Mouse (Mus musculus) hindbrain, postnatal 0 days (tissue): ENCODE measurements at regions not wholly inside any gene's neighbourhood (a gene's known extent, or its start where the extent isn't known, plus 50 kb on each side); places are given as distances from the start of the nearest gene placed in this dataset.

Source experiments
- ATAC-seq: fragments of 200-750 bp; cut with Nextera tagmentation; 2 replicates; pipeline ENCODE4 v1.8.0; 2017; ENCODE audit warnings: mild to moderate bottlenecking, moderate TSS enrichment, moderate library complexity
- DNase-seq: peaks from one replicate; pipeline ENCODE4 v3.0.0-alpha.2; 2015; ENCODE audit warnings: low spot score
- H3K27ac ChIP-seq: fragments of 300-500 bp; sonication (generic); 2 replicates; pipeline ENCODE4 v1.5.1; 2014; ENCODE audit warnings: mild to moderate bottlenecking
- H3K27me3 ChIP-seq: fragments of 300-500 bp; sonication (generic); 2 replicates; pipeline ENCODE4 v1.6.1; 2014; ENCODE audit warnings: low read length, mixed read lengths; ENCODE audit not compliant: insufficient read depth
- H3K36me3 ChIP-seq: fragments of 300-500 bp; sonication (generic); 2 replicates; pipeline ENCODE4 v1.6.1; 2014; ENCODE audit warnings: low read length, mixed read lengths; ENCODE audit not compliant: insufficient read depth
- H3K4me1 ChIP-seq: fragments of 300-500 bp; sonication (generic); 2 replicates; pipeline ENCODE4 v1.6.1; 2014; ENCODE audit warnings: antibody characterized with exemption, low read length, mixed read lengths; ENCODE audit not compliant: insufficient read depth
- H3K4me2 ChIP-seq: fragments of 300-500 bp; sonication (generic); 2 replicates; pipeline ENCODE4 v1.6.1; 2014; ENCODE audit warnings: low read depth, mild to moderate bottlenecking, low read length, moderate library complexity, mixed read lengths
- H3K4me3 ChIP-seq: fragments of 300-500 bp; sonication (generic); 2 replicates; pipeline ENCODE4 v1.5.1; 2014; ENCODE audit warnings: low read length
- H3K9ac ChIP-seq: fragments of 300-500 bp; sonication (generic); replicated peaks from 2 replicates; pipeline ENCODE4 v1.6.1; 2014; ENCODE audit warnings: mild to moderate bottlenecking, low read length, moderate library complexity, mixed read lengths
- H3K9me3 ChIP-seq: fragments of 300-500 bp; sonication (generic); 2 replicates; pipeline ENCODE4 v1.6.1; 2016; ENCODE audit warnings: low read length, mixed read lengths
- CTCF ChIP-seq: IDR thresholded peaks from 2 replicates; pipeline ENCODE4 v1.5.1; 2016; ENCODE audit warnings: antibody characterized with exemption, control low read depth, low read depth
- WGBS: fragments of 180-500 bp; shearing (Covaris S2); extraction: QIAGEN DNeasy Blood & Tissue Kit; methylation state at CpG from one replicate; pipeline ENCODE4 v1.1.7; 2014; 5-methylcytosine and 5-hydroxymethylcytosine counted together

GRCm38 (mm10) chr3:33955854-33956624 lies 63.7 kb upstream of the Fxr1 start:
- H3K9me3 ChIP-seq: no peaks in the 10 kb centered on the region
- peak; percentile 85 for DNase-seq
- H3K9ac ChIP-seq: no peak overlapping the region
- H3K4me1 ChIP-seq: no peaks in the 10 kb centered on the region; the same call in 1 of the 2 replicates
- peak overlapping the region; percentile 27 for H3K4me3 ChIP-seq
- 2% methylated on average over 19 of the region's 19 CpGs for WGBS
- ATAC-seq: peak; percentile 77
- no peaks in the 10 kb centered on the region for H3K36me3 ChIP-seq
- no peak overlapping the region for H3K27ac ChIP-seq
- H3K27me3 ChIP-seq: peaks cover 13% of the 10 kb centered on the region; the same call in 1 of the 2 replicates
- TF ChIP-seq CTCF: peak; percentile 91
- H3K4me2 ChIP-seq: peak overlapping the region; percentile 63

- Histone ChIP-seq H3K4me1 (no peaks in the 10 kb centered on the region; the same call in 1 of the 2 replicates), H3K27ac (no peak overlapping the region)
- no peak for TF ChIP-seq CTCF
Observed at GRCm38 (mm10) chr3:33956625-33957023, 63.1 kb upstream of the Fxr1 start.

GRCm38 (mm10) chr3:33957676-33958075 lies 62.1 kb upstream of the Fxr1 start:
- WGBS: 88% methylated on average over 10 of the region's 10 CpGs
- Histone ChIP-seq H3K9me3 (no peaks in the 10 kb centered on the region), H3K4me1 (no peaks in the 10 kb centered on the region; the same call in 1 of the 2 replicates), H3K27ac (no peak overlapping the region), H3K27me3 (peaks cover 13% of the 10 kb centered on the region; the same call in 1 of the 2 replicates), H3K9ac (no peak overlapping the region), H3K4me3 (no peak overlapping the region), H3K36me3 (no peaks in the 10 kb centered on the region), H3K4me2 (no peak overlapping the region)
- DNase-seq (no peak), ATAC-seq (no peak)
- TF ChIP-seq CTCF: no peak

More at GRCm38 (mm10) chr3:33956625-33957023, 63.1 kb upstream of the Fxr1 start:
- Histone ChIP-seq H3K9me3 (no peaks in the 10 kb centered on the region), H3K4me3 (no peak overlapping the region), H3K27me3 (peaks cover 13% of the 10 kb centered on the region; the same call in 1 of the 2 replicates), H3K9ac (no peak overlapping the region), H3K36me3 (no peaks in the 10 kb centered on the region), H3K4me2 (peak overlapping the region; percentile 63)
- ATAC-seq: no peak
- WGBS: 52% methylated on average over 3 of the region's 3 CpGs
- no peak for DNase-seq

GRCm38 (mm10) chr3:33958216-33958615 lies 61.5 kb upstream of the Fxr1 start:
- Histone ChIP-seq H3K27ac (no peak overlapping the region), H3K4me1 (no peaks in the 10 kb centered on the region; the same call in 1 of the 2 replicates), H3K9ac (no peak overlapping the region), H3K4me2 (no peak overlapping the region), H3K9me3 (no peaks in the 10 kb centered on the region), H3K4me3 (no peak overlapping the region), H3K36me3 (no peaks in the 10 kb centered on the region), H3K27me3 (peaks cover 13% of the 10 kb centered on the region; the same call in 1 of the 2 replicates)
- DNase-seq (no peak), ATAC-seq (no peak)
- TF ChIP-seq CTCF: no peak
- WGBS: 87% methylated on average over 4 of the region's 4 CpGs

GRCm38 (mm10) chr3:33960211-33960610 lies 59.5 kb upstream of the Fxr1 start:
- Histone ChIP-seq H3K4me1 (no peaks in the 10 kb centered on the region; the same call in 1 of the 2 replicates), H3K27ac (no peak overlapping the region), H3K27me3 (peaks cover 10% of the 10 kb centered on the region; the same call in 1 of the 2 replicates), H3K9me3 (no peaks in the 10 kb centered on the region), H3K36me3 (no peaks in the 10 kb centered on the region), H3K4me3 (no peak overlapping the region), H3K9ac (no peak overlapping the region), H3K4me2 (no peak overlapping the region)
- 68% methylated on average over 6 of the region's 6 CpGs for WGBS
- no peak for TF ChIP-seq CTCF
- DNase-seq: no peak
- no peak for ATAC-seq

- DNase-seq (no peak), ATAC-seq (no peak)
- Histone ChIP-seq H3K4me1 (no peaks in the 10 kb centered on the region), H3K4me3 (no peak overlapping the region), H3K36me3 (no peaks in the 10 kb centered on the region), H3K9me3 (no peaks in the 10 kb centered on the region), H3K27ac (no peak overlapping the region), H3K27me3 (no peaks in the 10 kb centered on the region), H3K9ac (no peak overlapping the region), H3K4me2 (no peak overlapping the region)
- TF ChIP-seq CTCF: no peak
- 89% methylated on average over 5 of the region's 5 CpGs for WGBS
Observed at GRCm38 (mm10) chr3:33962938-33963337, 56.8 kb upstream of the Fxr1 start.

GRCm38 (mm10) chr3:33967184-33967583 lies 52.6 kb upstream of the Fxr1 start:
- 83% methylated on average over 8 of the region's 8 CpGs for WGBS
- Histone ChIP-seq H3K4me2 (no peak overlapping the region), H3K4me3 (no peak overlapping the region), H3K36me3 (no peaks in the 10 kb centered on the region), H3K9me3 (no peaks in the 10 kb centered on the region), H3K4me1 (no peaks in the 10 kb centered on the region), H3K27ac (no peak overlapping the region), H3K9ac (no peak overlapping the region), H3K27me3 (no peaks in the 10 kb centered on the region)
- TF ChIP-seq CTCF: no peak
- no peak for DNase-seq
- ATAC-seq: no peak
